Mouse (Mus musculus) heart, adult 8-10 months (tissue): Measurements from ENCODE around the gene Gm49601. TPM values are rescaled to one million over a fixed set of nuclear protein-coding genes. Genes with fewer than 3 reads are reported as not detected.

Source experiments
- DNase-seq: peaks from one replicate; pipeline ENCODE4 v3.0.0; 2022; ENCODE audit warnings: low spot score
- total RNA-seq, 4 experiments: library from RNA; stranded (reverse); gene quantifications; 2 replicates each; pipeline ENCODE4 v1.2.4; 2022

Gene Gm49601
- total RNA-seq, 4 experiments from 2014 or later = 0.46 to 2.0 (median 0.66) TPM

- DNase-seq = no peak
Measured at GRCm38 (mm10) chr16:18582426-18583148, 43.6 kb downstream of the Gm49601 start.

- DNase-seq = no peak
Measured at GRCm38 (mm10) chr16:18581623-18582205, 44.5 kb downstream of the Gm49601 start.

- no peak for DNase-seq
Measured at GRCm38 (mm10) chr16:18581050-18581622, 45.1 kb downstream of the Gm49601 start.

GRCm38 (mm10) chr16:18580389-18580788 lies 45.8 kb downstream of the Gm49601 start:
- no peak for DNase-seq

- DNase-seq = no peak
Measured at GRCm38 (mm10) chr16:18577599-18578160, 48.5 kb downstream of the Gm49601 start.

- DNase-seq = no peak
Measured at GRCm38 (mm10) chr16:18577071-18577470, 49.2 kb downstream of the Gm49601 start.

- DNase-seq = no peak
Measured at GRCm38 (mm10) chr16:18574196-18574595, 52.0 kb downstream of the Gm49601 start.

Other genes with a start within 250 kb of the Gm49601 start
- gene Txnrd2, start 200.0 kb downstream of the Gm49601 start, total RNA-seq = 10 to 100 TPM; 37.0 to 49.9 (median 42.1) TPM
- gene Comt, start 199.6 kb downstream of the Gm49601 start, total RNA-seq = 100 to 1,000 TPM; 146 to 174 (median 157) TPM
- 1 to 10 TPM; 4.8 to 7.4 (median 5.5) TPM for gene Gnb1l, start 127.7 kb downstream of the Gm49601 start, total RNA-seq
- 1 to 10 TPM; 3.5 to 4.8 (median 4.0) TPM for gene Rtl10, start 127.5 kb downstream of the Gm49601 start, total RNA-seq
- gene Tbx1, start 35.8 kb downstream of the Gm49601 start, total RNA-seq = 1 to 10 TPM; 1.0 to 2.0 (median 1.1) TPM
- 1 to 10 TPM in 1 of 4 experiments, under 1 TPM in 3; 0.28 to 1.9 (median 0.36) TPM for gene Gp1bb, start 4.0 kb downstream of the Gm49601 start, total RNA-seq
- 1 to 10 TPM; 2.2 to 4.1 (median 3.0) TPM for gene Sept5, start 3.5 kb upstream of the Gm49601 start, total RNA-seq
- gene Cldn5, start 150.4 kb upstream of the Gm49601 start, total RNA-seq = 10 to 100 TPM; 13.1 to 24.3 (median 15.1) TPM
- 10 to 100 TPM; 52.6 to 58.4 (median 55.9) TPM for gene Ufd1, start 185.4 kb upstream of the Gm49601 start, total RNA-seq
- 1 to 10 TPM; 1.9 to 3.0 (median 2.3) TPM for gene Cdc45, start 185.6 kb upstream of the Gm49601 start, total RNA-seq
- 10 to 100 TPM; 21.1 to 28.7 (median 26.2) TPM for gene 2510002D24Rik, start 210.2 kb upstream of the Gm49601 start, total RNA-seq
- 1 to 10 TPM in 2 of 4 experiments, under 1 TPM in 1, not detected in 1; 0.14 to 4.6 (median 2.0) TPM for gene Gm28539, start 210.2 kb upstream of the Gm49601 start, total RNA-seq